Mouse (Mus musculus): Measurements from ENCODE around the gene Zfp706. TPM values are rescaled to one million over a fixed set of nuclear protein-coding genes. Genes with fewer than 3 reads are reported as not detected.
A peak's percentile ranks its signal among the peaks of the same experiment; 100 is the strongest.

Gene Zfp706
- polyA plus RNA-seq, 1 experiment from 2014 or later: 417 TPM

- 58% methylated on average over 8 of the region's 8 CpGs for WGBS
- no peaks in the 10 kb centered on the region for H3K9me3 ChIP-seq (ENCODE audit: low read depth, low read length)
- H3K27ac ChIP-seq (ENCODE audit: low read depth): no peak overlapping the region
- H3K4me3 ChIP-seq (ENCODE audit: low read depth, low read length): no peak overlapping the region
- H3K4me2 ChIP-seq: no peak overlapping the region
- ATAC-seq (ENCODE audit: insufficient read depth): no peak
- H3K9ac ChIP-seq: no peak overlapping the region
- H3K27me3 ChIP-seq (ENCODE audit: insufficient read depth, low read length): no peaks in the 10 kb centered on the region
- no peaks in the 10 kb centered on the region for H3K36me3 ChIP-seq (ENCODE audit: insufficient read depth)
- no peak for TF ChIP-seq CTCF (IDR thresholded peaks at IDR 0.05; ENCODE audit: low read depth)
- peaks cover 3% of the 10 kb centered on the region; the same call in 1 of the 2 replicates for H3K4me1 ChIP-seq (ENCODE audit: insufficient read depth)
- no peak for DNase-seq
Measured at GRCm38 (mm10) chr15:36977823-36978222, 29.8 kb downstream of the Zfp706 start.

GRCm38 (mm10) chr15:36975690-36976089, 31.9 kb downstream of the Zfp706 start:
- Histone ChIP-seq H3K9ac (no peak overlapping the region), H3K4me1 (ENCODE audit: insufficient read depth) (peaks cover 3% of the 10 kb centered on the region; the same call in 1 of the 2 replicates), H3K4me2 (no peak overlapping the region), H3K27me3 (ENCODE audit: insufficient read depth, low read length) (no peaks in the 10 kb centered on the region), H3K4me3 (ENCODE audit: low read depth, low read length) (no peak overlapping the region), H3K27ac (ENCODE audit: low read depth) (no peak overlapping the region), H3K36me3 (ENCODE audit: insufficient read depth) (no peaks in the 10 kb centered on the region), H3K9me3 (ENCODE audit: low read depth, low read length) (no peaks in the 10 kb centered on the region)
- WGBS: 55% methylated on average over 5 of the region's 5 CpGs
- no peak for ATAC-seq (ENCODE audit: insufficient read depth)
- DNase-seq: no peak
- TF ChIP-seq CTCF (IDR thresholded peaks at IDR 0.05; ENCODE audit: low read depth): no peak

- no peak for TF ChIP-seq CTCF (IDR thresholded peaks at IDR 0.05; ENCODE audit: low read depth)
- Histone ChIP-seq H3K4me1 (ENCODE audit: insufficient read depth) (peaks cover 2% of the 10 kb centered on the region; the same call in 1 of the 2 replicates), H3K27ac (ENCODE audit: low read depth) (no peak overlapping the region), H3K9me3 (ENCODE audit: low read depth, low read length) (no peaks in the 10 kb centered on the region), H3K9ac (no peak overlapping the region), H3K36me3 (ENCODE audit: insufficient read depth) (no peaks in the 10 kb centered on the region), H3K4me3 (ENCODE audit: low read depth, low read length) (no peak overlapping the region), H3K27me3 (ENCODE audit: insufficient read depth, low read length) (no peaks in the 10 kb centered on the region), H3K4me2 (no peak overlapping the region)
- no peak for ATAC-seq (ENCODE audit: insufficient read depth)
- DNase-seq: no peak
- 76% methylated on average over 2 of the region's 2 CpGs for WGBS
Measured at GRCm38 (mm10) chr15:36975256-36975620, 32.3 kb downstream of the Zfp706 start.

- H3K9me3 ChIP-seq (ENCODE audit: low read depth, low read length): no peaks in the 10 kb centered on the region
- no peak overlapping the region for H3K4me2 ChIP-seq
- ATAC-seq (ENCODE audit: insufficient read depth) (no peak), DNase-seq (no peak)
- H3K4me1 ChIP-seq (ENCODE audit: insufficient read depth): no peaks in the 10 kb centered on the region
- no peak for TF ChIP-seq CTCF (IDR thresholded peaks at IDR 0.05; ENCODE audit: low read depth)
- H3K4me3 ChIP-seq (ENCODE audit: low read depth, low read length): no peak overlapping the region
- 36% methylated on average over 6 of the region's 6 CpGs for WGBS
- no peak overlapping the region for H3K27ac ChIP-seq (ENCODE audit: low read depth)
- no peak overlapping the region for H3K9ac ChIP-seq
- no peaks in the 10 kb centered on the region for H3K36me3 ChIP-seq (ENCODE audit: insufficient read depth)
- no peaks in the 10 kb centered on the region for H3K27me3 ChIP-seq (ENCODE audit: insufficient read depth, low read length)
Measured at GRCm38 (mm10) chr15:36974614-36975255, 32.8 kb downstream of the Zfp706 start.

- 75% methylated on average over 7 of the region's 7 CpGs for WGBS
- DNase-seq (no peak), ATAC-seq (ENCODE audit: insufficient read depth) (no peak)
- no peaks in the 10 kb centered on the region for H3K36me3 ChIP-seq (ENCODE audit: insufficient read depth)
- no peaks in the 10 kb centered on the region for H3K9me3 ChIP-seq (ENCODE audit: low read depth, low read length)
- no peaks in the 10 kb centered on the region for H3K4me1 ChIP-seq (ENCODE audit: insufficient read depth)
- no peak overlapping the region for H3K4me3 ChIP-seq (ENCODE audit: low read depth, low read length)
- H3K27me3 ChIP-seq (ENCODE audit: insufficient read depth, low read length): no peaks in the 10 kb centered on the region
- H3K27ac ChIP-seq (ENCODE audit: low read depth): no peak overlapping the region
- no peak overlapping the region for H3K4me2 ChIP-seq
- TF ChIP-seq CTCF (IDR thresholded peaks at IDR 0.05; ENCODE audit: low read depth): no peak
- no peak overlapping the region for H3K9ac ChIP-seq
Measured at GRCm38 (mm10) chr15:36973714-36974113, 33.9 kb downstream of the Zfp706 start.

GRCm38 (mm10) chr15:36973290-36973689, 34.3 kb downstream of the Zfp706 start:
- Histone ChIP-seq H3K27me3 (ENCODE audit: insufficient read depth, low read length) (no peaks in the 10 kb centered on the region), H3K27ac (ENCODE audit: low read depth) (no peak overlapping the region)
- WGBS: 76% methylated on average over 6 of the region's 6 CpGs

GRCm38 (mm10) chr15:36969794-36970193, 37.8 kb downstream of the Zfp706 start:
- H3K27ac ChIP-seq (ENCODE audit: low read depth): no peak overlapping the region
- H3K9me3 ChIP-seq (ENCODE audit: low read depth, low read length): no peaks in the 10 kb centered on the region
- DNase-seq: peak; percentile 31
- H3K4me2 ChIP-seq: no peak overlapping the region
- H3K36me3 ChIP-seq (ENCODE audit: insufficient read depth): no peaks in the 10 kb centered on the region
- 75% methylated on average over 5 of the region's 5 CpGs for WGBS
- no peak overlapping the region for H3K4me3 ChIP-seq (ENCODE audit: low read depth, low read length)
- no peaks in the 10 kb centered on the region for H3K27me3 ChIP-seq (ENCODE audit: insufficient read depth, low read length)
- no peak overlapping the region for H3K9ac ChIP-seq
- H3K4me1 ChIP-seq (ENCODE audit: insufficient read depth): peaks cover 7% of the 10 kb centered on the region; the same call in 1 of the 2 replicates
- ATAC-seq (ENCODE audit: insufficient read depth): no peak
- TF ChIP-seq CTCF (IDR thresholded peaks at IDR 0.05; ENCODE audit: low read depth): peak; percentile 35

More at GRCm38 (mm10) chr15:36973290-36973689, 34.3 kb downstream of the Zfp706 start:
- ATAC-seq (ENCODE audit: insufficient read depth): no peak
- Histone ChIP-seq H3K9me3 (ENCODE audit: low read depth, low read length) (no peaks in the 10 kb centered on the region), H3K4me2 (no peak overlapping the region), H3K4me1 (ENCODE audit: insufficient read depth) (no peaks in the 10 kb centered on the region), H3K36me3 (ENCODE audit: insufficient read depth) (no peaks in the 10 kb centered on the region), H3K4me3 (ENCODE audit: low read depth, low read length) (no peak overlapping the region), H3K9ac (no peak overlapping the region)
- DNase-seq: no peak
- no peak for TF ChIP-seq CTCF (IDR thresholded peaks at IDR 0.05; ENCODE audit: low read depth)

Measured in lung, embryonic 14.5 days (tissue).